Mouse (Mus musculus) left cerebral cortex, adult 2 months (tissue): ENCODE data around the gene Rps24. TPM values are rescaled to one million over a fixed set of nuclear protein-coding genes. Genes with fewer than 3 reads are reported as not detected.
A peak's percentile ranks its signal among the peaks of the same experiment; 100 is the strongest.
"Not testable (repeated sequence)": the region's sequence is repeated elsewhere in the genome, so short reads cannot be mapped to it uniquely, and the experiment has no call there.

ENCODE experiments used
- DNase-seq, 2 experiments: peaks; one replicate each; pipeline ENCODE4 v3.0.0; 2021 to 2022; ENCODE audit warnings: low spot score in 2 of 2, mixed read lengths in 1 of 2; ENCODE audit errors: extremely low spot score in 1 of 2
- H3K27ac ChIP-seq: fragments of 200-600 bp; 2 replicates; pipeline ENCODE4 v1.8.1; 2022
- H3K4me3 ChIP-seq: fragments of 200-600 bp; 2 replicates; pipeline ENCODE4 v1.8.1; 2022
- CTCF ChIP-seq: fragments of 200-600 bp; IDR thresholded peaks from 2 replicates; pipeline ENCODE4 v1.8.1; 2022; ENCODE audit warnings: antibody characterized with exemption, mild to moderate bottlenecking, moderate library complexity
- intact Hi-C: fragments of 180-260 bp; cut with DNase I; formaldehyde crosslinking; loops from one replicate; pipeline ENCODE4 v1.15.1; 2025
- long read RNA-seq, 2 experiments: library from polyadenylated mRNA; stranded (forward); transcript quantifications; one replicate each; pipeline ENCODE4 v2.0.0; 2021; ENCODE audit warnings: borderline mapping rate in 2 of 2
- total RNA-seq, 2 experiments: library from RNA; stranded (reverse); gene quantifications; 2 replicates each; pipeline ENCODE4 v1.2.3; 2021

Gene Rps24
- total RNA-seq, result 100 to 1,000 TPM; 662 to 734 TPM
- long read RNA-seq, experiment 1, partial matches to known transcripts, result 3 of 9 reads
- long read RNA-seq, experiment 1, other reads (novel, unspliced or antisense), result 5 of 9 reads
- long read RNA-seq, experiment 2, partial matches to known transcripts, result 3 of 13 reads
- long read RNA-seq, experiment 2, other reads (novel, unspliced or antisense), result 6 of 13 reads

GRCm38 (mm10) chr14:24486773-24487227, at the start of gene Rps24, which contains the start of gene Polr3a:
Gene Rps24, plus strand, starts transcription at chr14:24487125.
Gene Polr3a, minus strand, starts transcription at chr14:24487058.
- H3K4me3 ChIP-seq, result peak within 1 kb of the TSS; percentile 85
- peak; percentile 94 for TF ChIP-seq CTCF
- peak within 1 kb of the TSS; percentile 68 for H3K27ac ChIP-seq
- intact Hi-C loops, result no loop called here
- DNase-seq, result peak; percentile 91 to 92

- not testable (repeated sequence) for H3K4me3 ChIP-seq, DNase-seq, H3K27ac ChIP-seq
- intact Hi-C loops, result loop anchor here (5.0 kb wide), 1 partner anchor 56 kb away; no protein-coding TSS in a partner anchor
These were observed 43.4 kb upstream of the Rps24 start for GRCm38 (mm10) chr14:24443529-24443928.

- Histone ChIP-seq H3K27ac (no peak overlapping the region), H3K4me3 (no peak overlapping the region)
- DNase-seq, result no peak
- TF ChIP-seq CTCF, result no peak
- intact Hi-C loops, result loop anchor here (10.0 kb wide), 2 partner anchors 153 to 313 kb away; no protein-coding TSS in a partner anchor
These were observed 28.7 kb upstream of the Rps24 start for GRCm38 (mm10) chr14:24458191-24458590.

GRCm38 (mm10) chr14:24468806-24469205, 18.1 kb upstream of the Rps24 start:
- intact Hi-C loops, result no loop called here
- no peak for TF ChIP-seq CTCF
- no peak overlapping the region for H3K27ac ChIP-seq
- no peak overlapping the region for H3K4me3 ChIP-seq
- no peak for DNase-seq

GRCm38 (mm10) chr14:24486241-24486767, 621 bp upstream of the Rps24 start:
- H3K27ac ChIP-seq, result peak overlapping the region; percentile 68; the same call in 1 of the 2 replicates
- TF ChIP-seq CTCF, result no peak
- peak overlapping the region; percentile 85 for H3K4me3 ChIP-seq
- no peak for DNase-seq
- intact Hi-C loops, result no loop called here

GRCm38 (mm10) chr14:24489772-24490171, 2.8 kb downstream of the Rps24 start:
- H3K27ac ChIP-seq, result peak overlapping the region; percentile 88

GRCm38 (mm10) chr14:24490468-24491265, 3.7 kb downstream of the Rps24 start:
- peak overlapping the region; percentile 96 for H3K4me3 ChIP-seq
- intact Hi-C loops, result no loop called here
- peak; percentile 97 for DNase-seq
- H3K27ac ChIP-seq, result peak overlapping the region; percentile 88
- no peak for TF ChIP-seq CTCF

More at GRCm38 (mm10) chr14:24489772-24490171, 2.8 kb downstream of the Rps24 start:
- intact Hi-C loops, DNase-seq: not testable (repeated sequence)
- peak overlapping the region; percentile 96; the same call in 1 of the 2 replicates for H3K4me3 ChIP-seq

- no peak for DNase-seq
- intact Hi-C loops, result no loop called here
- no peak; the same call in 1 of the 2 replicates for TF ChIP-seq CTCF
- H3K4me3 ChIP-seq, result peak overlapping the region; percentile 96
- H3K27ac ChIP-seq, result peak overlapping the region; percentile 78
These were observed 4.5 kb downstream of the Rps24 start for GRCm38 (mm10) chr14:24491266-24491981.

- no peak for DNase-seq
- intact Hi-C loops, result no loop called here
- Histone ChIP-seq H3K4me3 (no peak overlapping the region), H3K27ac (no peak overlapping the region)
- no peak for TF ChIP-seq CTCF
These were observed 6.3 kb downstream of the Rps24 start for GRCm38 (mm10) chr14:24493256-24493655.

- H3K4me3 ChIP-seq, result no peak overlapping the region
- intact Hi-C loops, result no loop called here
- H3K27ac ChIP-seq, result no peak overlapping the region
- TF ChIP-seq CTCF, result no peak
- DNase-seq, result no peak
These were observed 9.6 kb downstream of the Rps24 start for GRCm38 (mm10) chr14:24496507-24496906.

- TF ChIP-seq CTCF, result no peak
- no peak overlapping the region for H3K4me3 ChIP-seq
- intact Hi-C loops, result no loop called here
- no peak for DNase-seq
- H3K27ac ChIP-seq, result no peak overlapping the region
These were observed 10.5 kb downstream of the Rps24 start for GRCm38 (mm10) chr14:24497443-24497842.
